Mouse (Mus musculus) limb, embryonic 15.5 days (tissue): ENCODE results near the gene Pde4c. TPM values are rescaled to one million over a fixed set of nuclear protein-coding genes. Genes with fewer than 3 reads are reported as not detected.

Experiments used
- ATAC-seq: fragments of 200-750 bp; cut with Nextera tagmentation; 2 replicates; pipeline ENCODE4 v1.8.0; 2017; ENCODE audit warnings: low read depth, moderate TSS enrichment; ENCODE audit not compliant: insufficient number of reproducible peaks, low FRiP score, low TSS enrichment
- H3K27ac ChIP-seq: fragments of 300-500 bp; sonication (generic); 2 replicates; pipeline ENCODE4 v1.5.1; 2015; ENCODE audit warnings: moderate library complexity, mild to moderate bottlenecking, inconsistent platforms
- H3K27me3 ChIP-seq: fragments of 300-500 bp; sonication (generic); 2 replicates; pipeline ENCODE4 v1.6.1; 2015; ENCODE audit warnings: inconsistent platforms
- H3K36me3 ChIP-seq: fragments of 300-500 bp; sonication (generic); 2 replicates; pipeline ENCODE4 v1.6.1; 2015; ENCODE audit warnings: inconsistent platforms
- H3K4me1 ChIP-seq: fragments of 300-500 bp; sonication (generic); 2 replicates; pipeline ENCODE4 v1.6.1; 2015; ENCODE audit warnings: inconsistent platforms
- H3K4me2 ChIP-seq: fragments of 300-500 bp; sonication (generic); 2 replicates; pipeline ENCODE4 v1.6.1; 2015; ENCODE audit warnings: mild to moderate bottlenecking, inconsistent platforms
- H3K4me3 ChIP-seq: fragments of 300-500 bp; sonication (generic); 2 replicates; pipeline ENCODE4 v1.5.1; 2015; ENCODE audit warnings: mild to moderate bottlenecking, inconsistent platforms
- H3K9ac ChIP-seq: fragments of 300-500 bp; sonication (generic); 2 replicates; pipeline ENCODE4 v1.6.1; 2015; ENCODE audit warnings: inconsistent platforms
- H3K9me3 ChIP-seq: fragments of 300-500 bp; sonication (generic); 2 replicates; pipeline ENCODE4 v1.6.1; 2016; ENCODE audit warnings: inconsistent platforms
- WGBS: fragments of 180-500 bp; shearing (Covaris S2); methylation state at CpG from one replicate; pipeline ENCODE4 v1.1.7; 2015; 5-methylcytosine and 5-hydroxymethylcytosine counted together
- polyA plus RNA-seq: library from polyadenylated mRNA; unstranded; fragments of >200 nt; fragmentation: Nextera tagmentation; extraction: Ambion mirVana; gene quantifications from 2 replicates; pipeline ENCODE4 v1.2.1, GENCODE M21; 2015

Gene Pde4c
- polyA plus RNA-seq, 1 experiment from 2014 or later: 0.05 TPM

DNA sequence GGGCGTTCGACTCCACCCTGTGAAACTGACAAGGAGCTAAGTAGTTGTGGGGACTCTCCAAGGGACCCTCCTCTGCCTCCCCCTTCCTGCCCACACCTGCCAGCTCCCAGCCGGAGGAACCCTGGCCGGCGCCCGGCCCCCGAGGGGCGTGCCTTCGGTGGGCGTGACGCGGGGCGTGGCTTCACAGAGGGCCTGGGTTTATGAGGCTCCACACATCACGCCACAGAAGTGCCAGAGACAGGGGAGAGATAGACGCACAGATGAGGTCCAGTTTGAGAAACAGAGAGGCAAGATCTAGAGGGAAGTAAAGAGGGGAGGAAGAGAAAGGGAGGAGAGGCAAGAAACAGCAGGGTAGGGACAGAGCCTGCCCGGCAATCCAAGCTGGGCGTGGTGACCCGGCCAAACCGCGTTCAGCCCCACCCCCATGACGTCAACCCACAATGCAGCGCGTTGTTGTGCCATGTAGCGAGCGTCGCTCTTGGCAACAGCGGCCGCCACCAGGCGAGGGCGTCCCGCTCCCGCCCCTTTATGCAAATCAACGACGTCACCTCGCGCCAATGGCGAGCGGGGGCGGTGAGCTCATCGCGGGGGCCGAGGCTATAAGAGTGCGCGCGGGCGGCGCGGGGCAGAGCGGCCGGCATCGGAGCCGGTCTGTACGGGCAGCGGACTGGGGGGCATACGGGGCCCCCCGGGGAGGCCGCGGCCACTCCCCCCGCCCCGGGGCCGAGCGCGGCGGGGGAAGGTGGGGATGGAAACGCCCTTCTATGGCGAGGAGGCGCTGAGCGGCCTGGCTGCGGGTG is 25.0 kb upstream of the Pde4c start, which contains the start of gene Jund:
TSS of gene Jund (plus strand) at position 640 of the 800 bp plus-strand sequence.
- H3K27ac ChIP-seq: peak within 1 kb of the TSS; percentile 98
- peak within 1 kb of the TSS; percentile 53 for H3K4me2 ChIP-seq
- H3K36me3 ChIP-seq: 0 out of 2 replicates have a peak, but pooled peaks cover 5% of the 10 kb centered on the region
- H3K4me1 ChIP-seq: peaks cover 58% of the 10 kb centered on the region
- H3K27me3 ChIP-seq: no peaks in the 10 kb centered on the region
- under 1% methylated on average over 66 of the region's 69 CpGs for WGBS
- peak within 1 kb of the TSS; percentile 71 for H3K4me3 ChIP-seq
- ATAC-seq: peak; percentile 90
- H3K9me3 ChIP-seq: no peaks in the 10 kb centered on the region
- peak within 1 kb of the TSS; percentile 98 for H3K9ac ChIP-seq

GRCm38 (mm10) chr8:70699116-70699833 is 24.2 kb upstream of the Pde4c start:
- peak; percentile 5; the same call in 1 of the 2 replicates for ATAC-seq
- H3K4me1 ChIP-seq: peaks cover 55% of the 10 kb centered on the region

GRCm38 (mm10) chr8:70699834-70700554 is 23.5 kb upstream of the Pde4c start:
- Histone ChIP-seq H3K4me3 (peak overlapping the region; percentile 71), H3K36me3 (0 out of 2 replicates have a peak, but pooled peaks cover 5% of the 10 kb centered on the region), H3K9ac (peak overlapping the region; percentile 98), H3K27me3 (no peaks in the 10 kb centered on the region), H3K9me3 (no peaks in the 10 kb centered on the region), H3K27ac (peak overlapping the region; percentile 98), H3K4me2 (peak overlapping the region; percentile 53), H3K4me1 (peaks cover 52% of the 10 kb centered on the region)
- ATAC-seq: no peak
- under 1% methylated on average over 58 of the region's 59 CpGs for WGBS

More at GRCm38 (mm10) chr8:70699116-70699833, 24.2 kb upstream of the Pde4c start:
- H3K9ac ChIP-seq: peak overlapping the region; percentile 98
- H3K9me3 ChIP-seq: no peaks in the 10 kb centered on the region
- H3K27me3 ChIP-seq: no peaks in the 10 kb centered on the region
- peak overlapping the region; percentile 71 for H3K4me3 ChIP-seq
- H3K4me2 ChIP-seq: peak overlapping the region; percentile 53
- peak overlapping the region; percentile 98 for H3K27ac ChIP-seq
- H3K36me3 ChIP-seq: 0 out of 2 replicates have a peak, but pooled peaks cover 5% of the 10 kb centered on the region
- WGBS: under 1% methylated on average over 87 of the region's 89 CpGs

DNA sequence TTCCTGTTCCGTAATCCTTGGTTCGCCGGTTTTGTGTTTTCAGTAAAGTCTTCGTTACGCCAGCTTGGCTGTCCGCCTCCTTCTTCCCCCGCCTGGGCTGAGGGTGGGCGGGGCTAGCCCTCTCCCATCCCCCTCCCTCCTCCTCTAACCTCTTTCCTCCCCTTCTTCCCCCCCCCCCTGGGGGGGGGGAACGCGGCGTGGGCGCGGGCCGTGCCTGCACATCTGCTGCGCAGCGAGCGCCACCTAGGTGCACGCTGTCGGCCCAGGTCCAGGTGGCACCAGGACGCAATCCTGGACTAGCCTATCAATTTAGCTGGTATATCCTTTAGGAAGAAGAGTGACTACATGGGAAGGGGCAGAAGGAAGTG is 23.0 kb upstream of the Pde4c start:
- Histone ChIP-seq H3K27ac (peak overlapping the region; percentile 98), H3K27me3 (no peaks in the 10 kb centered on the region), H3K9me3 (no peaks in the 10 kb centered on the region), H3K4me1 (peaks cover 46% of the 10 kb centered on the region), H3K9ac (0 out of 2 replicates have a peak overlapping the region, but pooled peaks have one; percentile 21), H3K4me2 (peak overlapping the region; percentile 53), H3K36me3 (0 out of 2 replicates have a peak, but pooled peaks cover 5% of the 10 kb centered on the region), H3K4me3 (peak overlapping the region; percentile 71)
- WGBS: 0% methylated on average over 17 of the region's 20 CpGs
- no peak for ATAC-seq

DNA sequence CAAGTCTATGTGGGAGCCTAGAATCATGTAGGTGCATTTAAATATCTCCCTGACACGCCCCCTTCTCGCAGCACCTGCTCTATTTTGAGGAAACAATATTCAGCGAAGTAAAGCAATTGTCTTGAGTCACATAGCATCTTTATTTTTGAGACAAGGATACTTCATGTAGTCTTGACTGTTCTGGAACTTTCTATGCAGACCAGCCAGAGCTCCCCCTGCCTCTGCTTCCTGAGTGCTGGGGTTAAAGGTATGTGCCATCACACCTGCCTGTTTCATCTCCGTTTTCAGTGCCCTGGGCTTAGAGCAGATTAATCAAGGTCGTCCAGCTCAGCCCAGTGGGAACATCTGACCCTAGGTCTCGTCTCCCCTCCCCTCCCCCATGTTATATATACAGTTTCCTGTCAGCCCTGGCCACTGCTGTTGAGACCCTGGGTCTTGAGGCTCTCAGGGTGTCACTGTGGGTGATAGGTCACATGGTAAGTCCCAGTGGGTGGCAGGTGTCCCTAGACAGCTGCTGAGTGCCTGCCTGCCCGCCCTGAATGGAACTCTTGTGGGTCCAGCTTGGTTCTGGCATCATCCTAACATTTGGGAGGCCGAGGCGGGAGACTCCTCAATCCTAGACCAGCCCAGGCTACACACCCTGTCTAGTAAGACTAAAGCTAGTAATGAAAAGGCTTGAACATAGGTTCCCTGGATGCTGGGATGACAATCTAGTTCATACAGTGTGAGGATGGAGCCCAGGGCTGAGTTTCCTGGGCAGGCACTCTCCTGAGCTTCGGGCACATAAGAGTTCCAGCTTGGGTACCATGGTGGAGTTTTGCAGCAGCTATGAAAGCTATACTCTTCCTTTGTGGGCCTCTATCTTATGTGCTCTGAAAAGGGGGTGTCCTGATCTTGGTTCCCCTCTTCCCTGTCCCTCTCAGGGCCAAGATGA is 22.2 kb upstream of the Pde4c start:
- Histone ChIP-seq H3K27ac (peak overlapping the region; percentile 98), H3K4me2 (peak overlapping the region; percentile 53), H3K4me3 (peak overlapping the region; percentile 71), H3K9ac (0 out of 2 replicates have a peak overlapping the region, but pooled peaks have one; percentile 21), H3K9me3 (no peaks in the 10 kb centered on the region), H3K4me1 (peaks cover 38% of the 10 kb centered on the region), H3K27me3 (no peaks in the 10 kb centered on the region), H3K36me3 (0 out of 2 replicates have a peak, but pooled peaks cover 5% of the 10 kb centered on the region)
- WGBS: 54% methylated on average over 10 of the region's 10 CpGs
- no peak for ATAC-seq

DNA sequence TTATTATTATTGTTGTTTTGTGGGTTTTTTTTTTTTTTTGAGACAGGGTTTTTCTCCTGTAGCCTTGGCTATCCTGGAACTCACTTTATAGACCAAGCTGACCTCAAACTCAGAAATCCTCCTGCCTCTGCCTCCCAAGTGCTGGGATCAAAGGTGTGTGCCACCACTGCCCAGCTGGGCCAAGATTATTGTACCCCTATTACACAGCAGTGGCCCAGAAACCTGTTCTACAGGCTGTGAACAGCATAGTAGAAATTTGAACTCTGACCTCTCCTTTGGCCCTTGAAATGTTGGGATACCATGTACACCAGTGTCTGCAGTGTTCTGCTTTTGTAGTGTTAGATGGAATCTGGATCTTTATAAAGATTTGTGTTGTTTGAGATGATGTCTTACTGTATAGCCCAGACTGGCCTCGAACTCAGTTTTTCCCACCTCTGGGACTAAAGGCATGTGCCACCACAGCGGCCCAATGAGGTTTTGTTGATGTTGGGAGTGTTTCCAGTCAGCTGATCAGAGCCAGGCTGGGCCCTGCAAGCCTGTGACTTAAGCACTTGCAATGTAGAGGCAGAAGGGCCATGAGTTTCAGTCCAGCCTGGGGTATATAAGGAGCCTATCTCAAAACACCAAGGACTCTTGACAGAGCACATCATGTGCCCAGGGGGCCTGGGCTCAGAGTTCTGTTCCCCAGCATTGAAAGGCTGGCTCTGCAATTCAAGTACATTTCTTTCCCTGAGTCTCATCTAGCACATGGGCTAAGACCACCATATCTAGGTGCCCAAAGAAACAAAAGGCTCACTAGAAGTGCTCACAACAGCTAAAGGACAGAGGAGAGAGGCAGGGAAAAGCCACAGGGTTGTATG is 21.3 kb upstream of the Pde4c start:
- Histone ChIP-seq H3K9ac (no peak overlapping the region), H3K4me3 (peak overlapping the region; percentile 71)
- WGBS: 77% methylated on average over 2 of the region's 2 CpGs

DNA sequence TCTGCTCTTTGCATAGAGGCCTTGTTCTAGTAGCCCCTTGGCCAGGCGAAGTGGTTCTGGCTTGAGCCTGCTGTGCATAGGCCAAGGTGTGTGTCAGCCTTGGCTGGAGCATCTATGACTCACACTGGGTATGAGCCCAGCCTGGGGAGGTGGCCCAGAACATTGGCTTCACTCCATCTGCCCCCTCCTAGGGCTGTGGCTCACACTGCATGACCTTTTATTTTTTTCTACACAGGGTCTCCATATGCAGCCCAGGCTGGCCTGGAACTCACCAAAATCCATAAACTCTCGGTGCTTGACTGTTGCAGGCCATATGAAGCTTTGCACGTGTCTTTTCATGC is 20.7 kb upstream of the Pde4c start:
- Histone ChIP-seq H3K4me3 (no peak overlapping the region), H3K27ac (peak overlapping the region; percentile 57), H3K9ac (no peak overlapping the region), H3K4me2 (no peak overlapping the region), H3K4me1 (peaks cover 23% of the 10 kb centered on the region), H3K27me3 (no peaks in the 10 kb centered on the region), H3K9me3 (no peaks in the 10 kb centered on the region), H3K36me3 (0 out of 2 replicates have a peak, but pooled peaks cover 5% of the 10 kb centered on the region)
- 77% methylated on average over 3 of the region's 3 CpGs for WGBS
- no peak for ATAC-seq

More for the DNA sequence above, 21.3 kb upstream of the Pde4c start:
- Histone ChIP-seq H3K4me2 (peak overlapping the region; percentile 53), H3K36me3 (0 out of 2 replicates have a peak, but pooled peaks cover 5% of the 10 kb centered on the region), H3K27me3 (no peaks in the 10 kb centered on the region), H3K27ac (peak overlapping the region; percentile 57), H3K4me1 (peaks cover 29% of the 10 kb centered on the region), H3K9me3 (no peaks in the 10 kb centered on the region)
- ATAC-seq: no peak

DNA sequence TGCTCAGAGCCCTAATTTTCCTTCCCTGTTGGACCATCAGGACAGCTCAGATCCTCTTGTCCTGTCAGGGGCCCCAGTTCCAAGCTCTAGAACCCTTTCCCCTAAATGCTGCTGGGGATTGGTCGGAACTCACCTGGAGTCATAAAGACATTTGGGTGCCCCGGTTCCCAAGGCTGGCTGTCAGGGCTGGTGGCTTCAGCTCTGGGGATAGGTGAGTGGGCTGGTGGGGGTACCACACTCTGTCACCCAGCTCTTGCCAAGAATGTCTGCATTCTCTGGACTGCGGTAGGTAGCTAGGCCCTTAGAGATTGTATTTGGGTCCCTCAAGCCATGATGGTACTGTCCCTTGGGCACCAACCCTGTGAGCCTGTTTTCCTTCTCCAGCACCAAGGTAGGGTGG is 20.2 kb upstream of the Pde4c start, which contains the start of gene Iqcn:
TSS of gene Iqcn (plus strand) at position 171 of the 400 bp plus-strand sequence.
- Histone ChIP-seq H3K27ac (peak within 1 kb of the TSS; percentile 57), H3K4me3 (no peak within 1 kb of the TSS; the same call in 1 of the 2 replicates), H3K4me1 (peaks cover 19% of the 10 kb centered on the region), H3K4me2 (peak within 1 kb of the TSS; percentile 53), H3K36me3 (0 out of 2 replicates have a peak, but pooled peaks cover 5% of the 10 kb centered on the region), H3K9ac (no peak within 1 kb of the TSS), H3K27me3 (no peaks in the 10 kb centered on the region), H3K9me3 (no peaks in the 10 kb centered on the region)
- WGBS: 89% methylated on average over 3 of the region's 3 CpGs
- no peak for ATAC-seq

GRCm38 (mm10) chr8:70708281-70708680 is 15.2 kb upstream of the Pde4c start:
- no peak overlapping the region for H3K4me2 ChIP-seq
- WGBS: 88% methylated on average over 14 of the region's 14 CpGs
- H3K9ac ChIP-seq: no peak overlapping the region
- H3K27ac ChIP-seq: no peak overlapping the region
- H3K9me3 ChIP-seq: no peaks in the 10 kb centered on the region
- no peaks in the 10 kb centered on the region for H3K36me3 ChIP-seq
- no peak overlapping the region for H3K4me3 ChIP-seq
- ATAC-seq: no peak
- no peaks in the 10 kb centered on the region; the same call in 1 of the 2 replicates for H3K4me1 ChIP-seq
- no peaks in the 10 kb centered on the region for H3K27me3 ChIP-seq

- H3K9ac ChIP-seq: no peak overlapping the region
- no peaks in the 10 kb centered on the region for H3K9me3 ChIP-seq
- no peaks in the 10 kb centered on the region for H3K36me3 ChIP-seq
- no peak overlapping the region for H3K27ac ChIP-seq
- H3K4me1 ChIP-seq: no peaks in the 10 kb centered on the region
- no peaks in the 10 kb centered on the region for H3K27me3 ChIP-seq
- 93% methylated on average over 9 of the region's 9 CpGs for WGBS
- no peak overlapping the region for H3K4me3 ChIP-seq
- ATAC-seq: no peak
- H3K4me2 ChIP-seq: no peak overlapping the region
Measured at GRCm38 (mm10) chr8:70709794-70710193, 13.7 kb upstream of the Pde4c start.
